Mouse (Mus musculus): ENCODE results near the gene S100a4. TPM values are rescaled to one million over a fixed set of nuclear protein-coding genes. Genes with fewer than 3 reads are reported as not detected.

Gene S100a4
- total and polyA plus RNA-seq, 2 experiments from 2014 or later = 2.5 TPM; not detected in 1

DNA sequence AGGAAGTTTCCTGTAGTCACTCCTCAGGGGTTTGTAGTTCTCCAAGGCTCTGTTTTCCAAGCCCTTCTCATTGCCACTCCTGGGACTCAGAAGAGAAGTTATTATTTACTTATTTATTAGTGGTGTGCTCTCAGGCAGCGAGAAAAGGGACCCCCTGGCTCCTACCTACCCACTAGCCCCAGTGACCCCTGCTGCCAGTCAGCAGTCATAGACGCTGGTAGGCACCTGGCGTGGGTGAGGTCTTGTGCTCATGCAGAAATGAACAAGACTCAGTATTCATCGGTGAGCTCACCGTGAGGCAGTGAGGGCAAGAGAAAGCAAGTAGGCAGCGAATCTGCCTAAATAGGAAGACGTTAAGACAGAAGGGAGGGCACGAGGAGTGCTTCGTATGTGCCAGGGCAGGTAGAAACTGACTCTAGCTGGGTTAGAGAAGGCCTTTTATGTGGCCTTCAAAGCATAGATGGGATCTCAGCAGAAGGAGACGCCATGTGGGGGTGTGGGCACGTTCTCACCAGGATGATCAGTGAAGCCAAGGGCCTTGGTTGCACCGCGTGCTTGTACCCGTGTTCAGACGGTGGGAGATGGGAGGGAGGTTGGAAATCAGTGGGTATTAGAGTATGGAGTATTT lies 17.4 kb upstream of the S100a4 start:
- DNase-seq (ENCODE audit: low spot score) (no peak), ATAC-seq (ENCODE audit: low FRiP score) (no peak)
- WGBS = 86% methylated on average over 15 of the region's 15 CpGs
- H3K36me3 ChIP-seq (ENCODE audit: insufficient read depth, low read length) = no peaks in the 10 kb centered on the region
- H3K9me3 ChIP-seq (ENCODE audit: low read length) = no peaks in the 10 kb centered on the region
- no peak for TF ChIP-seq CTCF (IDR thresholded peaks at IDR 0.05)
- no peaks in the 10 kb centered on the region for H3K27me3 ChIP-seq (ENCODE audit: insufficient read depth, low read length)
- no peaks in the 10 kb centered on the region for H3K4me1 ChIP-seq (ENCODE audit: insufficient read depth, low read length)
- H3K4me2 ChIP-seq (ENCODE audit: low read depth, low read length, poor library complexity, severe bottlenecking) = no peak overlapping the region
- H3K27ac ChIP-seq (ENCODE audit: low read depth, low read length) = no peak overlapping the region
- H3K4me3 ChIP-seq (ENCODE audit: low read depth, low read length) = no peak overlapping the region
- H3K9ac ChIP-seq (replicated peaks; ENCODE audit: low read length, poor library complexity, severe bottlenecking) = no peak overlapping the region

- H3K27me3 ChIP-seq (ENCODE audit: insufficient read depth, low read length) = no peaks in the 10 kb centered on the region
Observed at GRCm38 (mm10) chr3:90586906-90587305, 16.7 kb upstream of the S100a4 start.

DNA sequence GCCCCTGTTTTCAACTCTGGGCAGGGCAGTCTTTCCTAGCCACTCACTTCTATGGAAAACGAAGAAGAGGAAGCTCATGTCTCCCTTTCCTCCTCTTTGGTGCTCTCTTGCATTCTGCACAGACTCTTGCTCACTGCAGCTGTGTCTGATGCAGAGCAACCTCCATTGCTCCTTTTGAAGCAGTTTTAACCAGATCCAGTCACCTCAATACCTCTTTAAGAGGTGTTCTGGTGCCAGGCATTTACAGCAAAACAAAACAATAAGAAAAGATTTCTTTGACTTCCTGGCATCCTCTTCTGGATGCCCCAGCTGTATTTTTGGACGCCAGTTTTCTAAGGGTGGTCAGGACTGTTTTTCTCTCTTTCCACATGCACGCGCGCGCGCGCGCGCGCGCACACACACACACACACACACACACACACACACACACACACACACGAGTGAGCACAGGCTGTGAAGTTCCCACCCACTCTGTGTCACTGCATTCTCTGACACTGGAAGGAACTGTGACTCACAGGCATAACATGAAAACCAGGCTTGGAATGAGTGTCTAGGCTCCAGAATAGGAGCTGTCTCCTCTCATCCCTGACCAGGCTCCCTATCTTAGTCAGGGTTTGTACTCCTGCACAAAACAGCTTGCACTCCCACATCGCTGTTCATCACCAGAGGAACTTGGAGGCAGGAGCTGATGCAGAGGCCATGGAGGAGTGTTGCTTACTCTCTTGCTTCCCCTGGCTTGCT lies 16.0 kb upstream of the S100a4 start:
- no peak overlapping the region for H3K4me3 ChIP-seq (ENCODE audit: low read depth, low read length)
- no peaks in the 10 kb centered on the region for H3K27me3 ChIP-seq (ENCODE audit: insufficient read depth, low read length)
- no peak overlapping the region for H3K9ac ChIP-seq (replicated peaks; ENCODE audit: low read length, poor library complexity, severe bottlenecking)
- no peak for TF ChIP-seq CTCF (IDR thresholded peaks at IDR 0.05)
- H3K27ac ChIP-seq (ENCODE audit: low read depth, low read length) = no peak overlapping the region
- 90% methylated on average over 14 of the region's 14 CpGs for WGBS
- no peaks in the 10 kb centered on the region for H3K4me1 ChIP-seq (ENCODE audit: insufficient read depth, low read length)
- no peaks in the 10 kb centered on the region for H3K9me3 ChIP-seq (ENCODE audit: low read length)
- H3K36me3 ChIP-seq (ENCODE audit: insufficient read depth, low read length) = no peaks in the 10 kb centered on the region
- ATAC-seq (ENCODE audit: low FRiP score) = no peak
- no peak for DNase-seq (ENCODE audit: low spot score)
- H3K4me2 ChIP-seq (ENCODE audit: low read depth, low read length, poor library complexity, severe bottlenecking) = no peak overlapping the region

More at GRCm38 (mm10) chr3:90586906-90587305, 16.7 kb upstream of the S100a4 start:
- ATAC-seq (ENCODE audit: low FRiP score) = no peak
- Histone ChIP-seq H3K36me3 (ENCODE audit: insufficient read depth, low read length) (no peaks in the 10 kb centered on the region), H3K9ac (replicated peaks; ENCODE audit: low read length, poor library complexity, severe bottlenecking) (no peak overlapping the region), H3K9me3 (ENCODE audit: low read length) (no peaks in the 10 kb centered on the region), H3K27ac (ENCODE audit: low read depth, low read length) (no peak overlapping the region), H3K4me2 (ENCODE audit: low read depth, low read length, poor library complexity, severe bottlenecking) (no peak overlapping the region), H3K4me1 (ENCODE audit: insufficient read depth, low read length) (no peaks in the 10 kb centered on the region), H3K4me3 (ENCODE audit: low read depth, low read length) (no peak overlapping the region)
- WGBS = 70% methylated on average over 10 of the region's 10 CpGs
- DNase-seq (ENCODE audit: low spot score) = no peak
- TF ChIP-seq CTCF (IDR thresholded peaks at IDR 0.05) = no peak

GRCm38 (mm10) chr3:90589390-90589789 lies 14.2 kb upstream of the S100a4 start:
- DNase-seq (ENCODE audit: low spot score) (no peak), ATAC-seq (ENCODE audit: low FRiP score) (no peak)
- H3K9ac ChIP-seq (replicated peaks; ENCODE audit: low read length, poor library complexity, severe bottlenecking) = no peak overlapping the region
- TF ChIP-seq CTCF (IDR thresholded peaks at IDR 0.05) = no peak
- H3K36me3 ChIP-seq (ENCODE audit: insufficient read depth, low read length) = no peaks in the 10 kb centered on the region
- H3K4me2 ChIP-seq (ENCODE audit: low read depth, low read length, poor library complexity, severe bottlenecking) = no peak overlapping the region
- no peaks in the 10 kb centered on the region for H3K4me1 ChIP-seq (ENCODE audit: insufficient read depth, low read length)
- no peak overlapping the region for H3K4me3 ChIP-seq (ENCODE audit: low read depth, low read length)
- 85% methylated on average over 6 of the region's 6 CpGs for WGBS
- no peaks in the 10 kb centered on the region for H3K9me3 ChIP-seq (ENCODE audit: low read length)
- no peak overlapping the region for H3K27ac ChIP-seq (ENCODE audit: low read depth, low read length)
- no peaks in the 10 kb centered on the region for H3K27me3 ChIP-seq (ENCODE audit: insufficient read depth, low read length)

- no peak within 1 kb of the TSS for H3K9ac ChIP-seq (replicated peaks; ENCODE audit: low read length, poor library complexity, severe bottlenecking)
- TF ChIP-seq CTCF (IDR thresholded peaks at IDR 0.05) = no peak
- no peaks in the 10 kb centered on the region for H3K36me3 ChIP-seq (ENCODE audit: insufficient read depth, low read length)
- WGBS = 85% methylated on average over 8 of the region's 8 CpGs
- H3K4me2 ChIP-seq (ENCODE audit: low read depth, low read length, poor library complexity, severe bottlenecking) = no peak within 1 kb of the TSS
- no peaks in the 10 kb centered on the region for H3K27me3 ChIP-seq (ENCODE audit: insufficient read depth, low read length)
- no peaks in the 10 kb centered on the region for H3K9me3 ChIP-seq (ENCODE audit: low read length)
- no peak within 1 kb of the TSS for H3K4me3 ChIP-seq (ENCODE audit: low read depth, low read length)
- no peaks in the 10 kb centered on the region for H3K4me1 ChIP-seq (ENCODE audit: insufficient read depth, low read length)
- ATAC-seq (ENCODE audit: low FRiP score) (no peak), DNase-seq (ENCODE audit: low spot score) (no peak)
- no peak within 1 kb of the TSS for H3K27ac ChIP-seq (ENCODE audit: low read depth, low read length)
Observed at GRCm38 (mm10) chr3:90589947-90590346, 13.6 kb upstream of the S100a4 start, which contains the start of gene S100a2. S100a2 (plus strand) TSS chr3:90590247.

GRCm38 (mm10) chr3:90594466-90594865 lies 9.1 kb upstream of the S100a4 start:
- Histone ChIP-seq H3K9me3 (ENCODE audit: low read length) (no peaks in the 10 kb centered on the region), H3K36me3 (ENCODE audit: insufficient read depth, low read length) (no peaks in the 10 kb centered on the region), H3K4me3 (ENCODE audit: low read depth, low read length) (no peak overlapping the region), H3K27me3 (ENCODE audit: insufficient read depth, low read length) (no peaks in the 10 kb centered on the region), H3K4me1 (ENCODE audit: insufficient read depth, low read length) (no peaks in the 10 kb centered on the region), H3K4me2 (ENCODE audit: low read depth, low read length, poor library complexity, severe bottlenecking) (no peak overlapping the region), H3K9ac (replicated peaks; ENCODE audit: low read length, poor library complexity, severe bottlenecking) (no peak overlapping the region), H3K27ac (ENCODE audit: low read depth, low read length) (no peak overlapping the region)
- 84% methylated on average over 1 of the region's 1 CpGs for WGBS
- DNase-seq (ENCODE audit: low spot score) (no peak), ATAC-seq (ENCODE audit: low FRiP score) (no peak)
- TF ChIP-seq CTCF (IDR thresholded peaks at IDR 0.05) = no peak

All from midbrain, postnatal 0 days (tissue).